Mouse (Mus musculus) kidney, adult 9 months (tissue): Measurements from ENCODE around the gene Itk.

Experiments
- DNase-seq: peaks from one replicate; pipeline ENCODE4 v3.0.0; 2022

The Itk gene

DNA sequence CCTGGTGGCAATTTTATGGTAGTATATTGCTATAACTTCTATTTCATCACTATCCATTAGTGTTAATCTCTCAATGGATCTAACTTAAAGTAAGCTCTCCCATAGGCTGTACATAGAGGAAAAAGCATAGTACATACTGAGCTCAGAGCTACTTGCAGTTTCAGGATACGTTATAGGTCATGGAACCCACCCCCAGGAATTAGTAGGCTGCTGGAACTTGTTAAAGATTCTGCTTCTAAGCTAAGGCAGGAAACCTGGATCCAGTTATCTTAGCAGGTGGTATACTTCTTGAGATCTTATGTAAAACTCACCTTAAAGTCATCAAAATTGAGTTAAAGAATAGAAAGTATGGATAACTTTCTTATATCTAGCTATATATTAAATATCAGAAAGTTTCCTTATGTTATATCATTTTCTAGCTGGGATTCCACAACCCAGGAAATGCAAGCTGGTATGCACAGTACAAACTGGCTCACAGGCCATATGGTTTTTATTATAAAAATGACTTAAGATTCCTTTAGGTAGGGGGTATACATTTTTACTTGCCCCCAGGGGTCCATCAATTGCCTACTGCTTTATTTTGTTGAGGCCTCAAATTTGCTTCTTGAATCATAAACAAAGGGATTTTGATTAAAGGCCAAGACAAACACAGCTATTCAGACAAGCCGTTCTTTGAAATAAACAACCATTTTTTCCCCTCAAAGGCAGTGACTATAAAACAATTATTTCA is 39.5 kb downstream of the Itk start:
- no peak for DNase-seq

- no peak for DNase-seq
Observed at GRCm38 (mm10) chr11:46348416-46348815, 40.9 kb downstream of the Itk start.

- no peak for DNase-seq
Observed at GRCm38 (mm10) chr11:46347756-46348155, 41.6 kb downstream of the Itk start.

- no peak for DNase-seq
Observed at GRCm38 (mm10) chr11:46343886-46344546, 45.3 kb downstream of the Itk start.

- no peak for DNase-seq
Observed at GRCm38 (mm10) chr11:46341960-46342359, 47.4 kb downstream of the Itk start.

GRCm38 (mm10) chr11:46336020-46336419 is 53.3 kb downstream of the Itk start:
- DNase-seq = no peak

- no peak for DNase-seq
Observed at GRCm38 (mm10) chr11:46332217-46332616, 57.1 kb downstream of the Itk start.

DNA sequence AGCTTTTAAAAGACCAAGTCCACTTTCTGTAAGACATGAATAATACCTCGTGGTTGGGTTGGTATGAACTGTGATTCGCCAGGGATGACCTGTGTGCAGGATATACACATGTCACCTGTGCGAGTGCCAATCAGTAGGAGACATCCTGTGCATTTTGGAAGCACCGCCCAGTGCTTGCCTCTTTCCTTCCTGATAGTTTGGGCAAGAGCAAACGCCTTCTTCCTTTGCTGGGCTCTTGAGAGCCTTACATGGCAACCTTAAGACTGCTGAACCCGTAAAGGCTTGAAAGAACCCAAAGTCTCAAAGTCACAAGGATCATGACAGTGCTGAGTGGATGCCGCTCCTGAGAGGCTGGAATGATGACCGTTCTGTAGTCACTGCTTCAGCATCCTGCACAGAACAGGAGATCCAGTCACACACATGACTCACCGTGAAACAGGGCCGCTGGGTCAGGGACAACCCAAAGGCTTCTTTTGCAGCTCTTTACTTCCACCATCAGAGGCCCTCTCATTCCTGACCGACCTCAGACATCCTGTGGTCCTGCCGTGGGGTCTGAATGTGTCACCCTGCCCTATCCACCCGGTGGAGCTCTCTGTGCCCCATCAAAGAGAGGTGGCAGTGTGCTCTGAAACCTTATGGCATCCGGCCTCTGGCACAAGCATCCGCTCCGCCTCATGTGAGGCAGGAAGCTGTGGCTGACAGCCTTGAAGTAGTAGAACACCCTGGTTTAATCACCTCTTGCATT is 62.9 kb downstream of the Itk start:
- DNase-seq = no peak

DNA sequence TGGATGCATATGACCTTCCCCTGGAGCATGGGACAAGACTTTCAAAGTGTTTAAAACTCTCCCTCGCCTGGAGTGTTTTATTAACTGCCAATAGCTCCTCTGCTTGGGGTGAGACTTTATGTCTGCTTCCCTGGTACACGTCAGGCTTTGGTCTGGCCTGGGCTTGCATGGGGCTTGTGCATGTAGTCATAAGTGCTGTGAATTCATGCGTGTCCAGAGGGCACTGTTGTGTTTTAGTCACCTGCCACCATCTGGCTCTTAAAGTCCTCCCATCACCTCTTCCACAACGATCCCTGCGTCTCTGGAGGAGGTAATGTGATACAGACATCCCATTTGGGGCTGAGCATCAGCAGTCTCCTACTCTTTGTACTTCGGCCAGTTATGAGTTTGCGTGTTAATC is 67.8 kb downstream of the Itk start:
- no peak for DNase-seq

- DNase-seq = no peak
Observed at GRCm38 (mm10) chr11:46314534-46314933, 74.8 kb downstream of the Itk start.

DNA sequence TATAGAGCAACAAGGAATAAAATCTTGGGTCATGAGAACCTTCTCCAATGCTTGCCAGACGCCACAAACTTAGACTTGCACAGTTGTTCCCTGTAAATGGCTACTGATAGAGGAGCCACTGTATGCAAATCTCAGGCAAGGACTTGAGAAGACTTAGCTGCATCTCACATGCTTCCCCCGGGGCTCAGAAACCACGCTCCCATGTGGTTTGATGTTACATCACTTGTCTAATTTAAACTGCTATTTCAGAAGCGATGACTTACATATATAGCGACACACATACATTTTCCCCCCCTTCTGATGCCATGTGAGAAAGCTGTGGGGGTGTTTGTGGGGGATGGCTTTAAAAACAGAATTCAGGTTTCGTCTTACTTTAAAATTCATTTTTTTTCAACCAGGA is 75.5 kb downstream of the Itk start:
- DNase-seq = no peak

GRCm38 (mm10) chr11:46312523-46313035 is 76.7 kb downstream of the Itk start, which contains the start of gene Cyfip2:
TSS of gene Cyfip2 (minus strand) at chr11:46312859.
- DNase-seq = peak; percentile 75

- DNase-seq = peak; percentile 59
Observed at GRCm38 (mm10) chr11:46311703-46312522, 77.4 kb downstream of the Itk start.

- peak; percentile 43 for DNase-seq
Observed at GRCm38 (mm10) chr11:46311181-46311702, 78.1 kb downstream of the Itk start.

DNA sequence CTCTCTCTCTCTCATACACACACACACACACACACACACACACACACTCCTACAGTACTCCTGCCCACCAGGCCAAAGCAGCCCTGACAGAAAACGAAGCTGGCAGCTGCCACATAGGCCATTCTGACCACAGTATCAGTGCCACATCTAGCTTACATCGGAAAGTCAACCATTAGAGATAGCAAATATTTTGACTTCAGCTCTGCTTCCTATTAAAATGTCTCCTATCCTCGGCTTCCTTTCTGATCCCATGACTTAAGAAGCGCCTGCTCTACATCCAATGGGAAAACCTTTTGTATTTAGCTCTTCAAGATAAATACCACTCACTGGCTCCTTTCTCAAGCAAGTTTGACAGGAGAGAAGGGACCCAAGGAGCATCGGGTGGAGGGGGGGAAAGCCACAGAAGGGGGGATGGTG is 78.7 kb downstream of the Itk start:
- DNase-seq = no peak

DNA sequence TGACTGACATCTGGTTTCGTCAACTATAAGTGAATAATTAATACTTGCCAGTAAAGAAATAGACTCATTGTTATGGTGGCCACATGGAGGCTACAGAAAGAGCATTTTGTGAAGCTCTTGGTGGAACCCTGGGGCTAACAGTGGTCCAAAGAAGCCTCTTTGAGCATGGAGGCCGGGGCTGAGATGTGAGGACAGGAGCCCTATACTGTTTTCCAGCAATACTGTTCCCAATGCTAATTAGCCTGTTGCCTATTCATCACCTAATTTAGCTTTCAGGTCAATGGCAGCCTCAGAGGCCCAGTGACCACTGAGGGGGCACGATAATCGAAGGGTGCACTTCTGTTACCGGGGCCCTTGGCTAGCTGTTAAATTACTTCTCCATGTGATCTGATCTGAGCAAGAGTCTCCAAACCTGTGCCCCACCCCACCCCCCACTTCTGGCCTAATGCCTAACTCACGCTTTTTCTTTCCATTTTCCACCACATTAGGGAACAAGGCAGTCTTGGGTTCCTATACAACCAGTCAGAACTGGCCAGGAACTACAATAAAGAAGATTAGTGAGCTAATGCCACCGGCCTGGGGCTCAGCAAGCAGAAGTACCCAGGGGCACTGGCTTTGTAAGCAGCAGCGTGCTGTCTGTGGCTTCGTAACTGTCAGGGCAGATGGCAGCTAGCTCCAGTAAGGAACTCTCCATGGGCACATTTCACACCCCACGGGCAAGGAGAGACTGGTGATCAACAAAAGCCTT is 79.3 kb downstream of the Itk start:
- DNase-seq = peak; percentile 46

GRCm38 (mm10) chr11:46309111-46309741 is 80.1 kb downstream of the Itk start:
- DNase-seq = peak; percentile 86

DNA sequence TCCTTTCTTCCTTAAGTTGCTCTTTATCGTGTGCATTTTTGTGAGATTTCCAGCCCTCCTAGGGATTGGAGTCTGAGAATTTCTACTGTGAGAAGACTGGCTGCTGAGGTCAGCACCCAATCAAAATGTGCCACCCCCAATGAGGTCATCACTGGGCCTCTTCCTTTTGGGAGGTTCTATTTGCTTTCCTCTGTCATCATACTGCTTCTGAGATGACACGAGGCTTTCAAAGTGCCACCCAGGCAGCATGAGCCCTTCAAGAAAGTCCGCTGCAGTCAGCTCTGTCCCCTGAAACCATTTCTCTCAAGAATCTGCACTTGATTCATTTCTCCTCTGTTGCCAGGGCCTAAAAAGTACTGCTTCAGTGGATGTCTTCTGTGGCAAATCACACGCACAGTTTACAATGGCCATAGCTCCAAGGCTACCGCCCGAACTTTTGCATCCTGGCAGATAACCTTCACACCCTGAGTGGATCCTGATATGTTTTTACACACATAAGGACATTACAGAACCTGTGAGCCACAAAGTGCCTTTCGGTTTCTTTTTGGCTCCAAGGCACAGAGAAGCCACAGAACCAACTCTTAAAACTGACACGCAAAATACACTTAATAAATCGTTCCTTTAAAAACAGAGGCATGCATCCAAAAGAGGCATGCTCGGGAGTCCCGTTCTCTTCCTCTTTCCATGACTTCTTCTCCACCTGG is 80.9 kb downstream of the Itk start:
- DNase-seq = no peak

DNA sequence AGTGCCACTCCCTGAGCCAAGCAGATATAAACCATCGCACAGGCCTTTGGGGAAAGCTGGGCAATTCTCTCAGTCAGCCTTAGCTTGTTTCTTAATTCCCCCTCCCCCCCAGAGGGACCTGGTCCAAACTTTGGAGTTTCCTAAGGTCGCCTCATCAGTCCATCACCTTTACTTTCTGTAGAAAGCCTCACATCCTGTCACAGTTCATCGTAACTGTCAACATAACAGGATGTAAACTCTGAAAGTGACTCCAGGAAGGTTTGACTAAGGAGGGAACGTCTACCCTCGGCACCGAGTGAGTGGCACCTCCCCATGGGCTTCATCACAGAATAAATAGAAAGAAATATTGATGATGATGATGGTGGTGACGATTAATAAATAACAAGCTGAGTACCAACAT is 81.5 kb downstream of the Itk start:
- DNase-seq = no peak

- DNase-seq = no peak
Observed at GRCm38 (mm10) chr11:46306776-46307175, 82.5 kb downstream of the Itk start.
